ENCODE assay signal across 9 mouse cellular contexts in the genomic region with DNA sequence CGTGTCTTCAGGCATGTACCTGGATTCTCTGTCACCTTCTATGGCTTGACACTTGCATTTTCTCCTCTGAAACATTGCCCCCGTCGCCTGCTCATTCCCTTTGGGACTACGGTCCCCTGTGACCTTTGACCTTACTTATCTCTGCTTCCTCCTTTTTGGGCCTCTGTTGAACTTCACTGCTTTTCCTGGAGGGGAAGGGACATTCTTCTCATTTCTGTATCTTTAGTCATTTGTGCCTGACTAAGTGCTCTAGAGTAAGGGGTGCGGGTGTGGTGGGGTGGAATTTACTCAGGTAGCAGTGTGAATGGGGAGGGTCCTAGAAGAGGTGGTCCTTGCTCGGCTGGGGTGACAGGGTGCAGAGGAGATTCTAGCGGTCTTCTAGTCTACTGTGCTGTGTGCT. TPM values are rescaled to one million over a fixed set of nuclear protein-coding genes. Genes with fewer than 3 reads are reported as not detected.
DNase-seq lines count a peak whose midpoint lies in the region; ATAC-seq and TF ChIP-seq lines count a peak whose summit lies in the region.
"Had no signal": no experiment of that assay in that cellular context is flagged by ENCODE, and none has a peak within 500 bp of the region (broad histone marks: within the 10 kb centered on the region; RNA-seq: fewer than 3 reads in every experiment).

No protein-coding gene starts in this region.

- no peaks in the 10 kb centered on the region for H3K36me3 ChIP-seq in forebrain, embryonic 13.5 days (ENCODE audit: poor library complexity, severe bottlenecking)
- no peaks in the 10 kb centered on the region for H3K36me3 ChIP-seq in forebrain, embryonic 11.5 days (ENCODE audit: control insufficient read depth, insufficient read depth, low read length)
- H3K36me3 ChIP-seq in hindbrain, postnatal 0 days (ENCODE audit: insufficient read depth, low read length): no peaks in the 10 kb centered on the region
- H3K36me3 ChIP-seq in hindbrain, embryonic 10.5 days: no peaks in the 10 kb centered on the region

- peak overlapping the region; percentile 37; the same call in 1 of the 2 replicates for H3K27ac ChIP-seq in forebrain, embryonic 13.5 days
- H3K27ac ChIP-seq in forebrain, embryonic 11.5 days (ENCODE audit: low read depth, low read length): no peak overlapping the region
- H3K27ac ChIP-seq in hindbrain, postnatal 0 days: peak overlapping the region; percentile 61; the same call in 1 of the 2 replicates
- H3K27ac ChIP-seq in hindbrain, embryonic 10.5 days: no peak overlapping the region

- TF ChIP-seq CTCF in hindbrain, postnatal 0 days (IDR thresholded peaks at IDR 0.05; ENCODE audit: low read depth): no peak

- no peak overlapping the region for H3K4me3 ChIP-seq in forebrain, embryonic 13.5 days
- H3K4me3 ChIP-seq in forebrain, embryonic 11.5 days (ENCODE audit: low read depth, low read length): no peak overlapping the region
- no peak overlapping the region for H3K4me3 ChIP-seq in hindbrain, postnatal 0 days (ENCODE audit: low read length)
- no peak overlapping the region for H3K4me3 ChIP-seq in hindbrain, embryonic 10.5 days
- H3K4me3 ChIP-seq: megakaryocyte, embryonic 14.5 days had no signal

- 77% methylated on average over 7 of the region's 7 CpGs for WGBS in forebrain, embryonic 13.5 days
- 76% methylated on average over 7 of the region's 7 CpGs for WGBS in forebrain, embryonic 11.5 days
- 79% methylated on average over 7 of the region's 7 CpGs for WGBS in hindbrain, postnatal 0 days
- 62% methylated on average over 7 of the region's 7 CpGs for WGBS in hindbrain, embryonic 10.5 days

- ATAC-seq in forebrain, embryonic 13.5 days: peak; percentile 23; the same call in 1 of the 2 replicates
- ATAC-seq in forebrain, embryonic 11.5 days (replicated peaks; ENCODE audit: low FRiP score): no peak
- peak; percentile 5; the same call in 1 of the 2 replicates for ATAC-seq in hindbrain, postnatal 0 days

- H3K9me3 ChIP-seq in forebrain, embryonic 13.5 days (replicated peaks): no peaks in the 10 kb centered on the region
- no peaks in the 10 kb centered on the region for H3K9me3 ChIP-seq in forebrain, embryonic 11.5 days (ENCODE audit: control insufficient read depth, low read length)
- no peaks in the 10 kb centered on the region for H3K9me3 ChIP-seq in hindbrain, postnatal 0 days (ENCODE audit: low read length)
- H3K9me3 ChIP-seq in hindbrain, embryonic 10.5 days: no peaks in the 10 kb centered on the region
- H3K9me3 ChIP-seq: megakaryocyte, embryonic 14.5 days had no signal

- H3K9ac ChIP-seq in forebrain, embryonic 13.5 days: no peak overlapping the region
- no peak overlapping the region for H3K9ac ChIP-seq in forebrain, embryonic 11.5 days (ENCODE audit: low read length)
- H3K9ac ChIP-seq in hindbrain, postnatal 0 days (replicated peaks; ENCODE audit: low read length): no peak overlapping the region

- H3K4me2 ChIP-seq in forebrain, embryonic 13.5 days: no peak overlapping the region
- H3K4me2 ChIP-seq in forebrain, embryonic 11.5 days (ENCODE audit: low read depth, low read length, severe bottlenecking): no peak overlapping the region
- H3K4me2 ChIP-seq in hindbrain, postnatal 0 days (ENCODE audit: low read depth, low read length): no peak overlapping the region

- H3K27me3 ChIP-seq in forebrain, embryonic 13.5 days: no peaks in the 10 kb centered on the region
- no peaks in the 10 kb centered on the region for H3K27me3 ChIP-seq in forebrain, embryonic 11.5 days (ENCODE audit: control insufficient read depth, insufficient read depth, low read length)
- H3K27me3 ChIP-seq in hindbrain, postnatal 0 days (ENCODE audit: insufficient read depth, low read length): no peaks in the 10 kb centered on the region
- H3K27me3 ChIP-seq in hindbrain, embryonic 10.5 days (ENCODE audit: insufficient read depth, poor library complexity, severe bottlenecking): no peaks in the 10 kb centered on the region

- H3K4me1 ChIP-seq in forebrain, embryonic 13.5 days: peaks cover 26% of the 10 kb centered on the region
- H3K4me1 ChIP-seq in forebrain, embryonic 11.5 days (replicated peaks; ENCODE audit: control insufficient read depth, insufficient read depth, low read length): no peaks in the 10 kb centered on the region
- peaks cover 19% of the 10 kb centered on the region for H3K4me1 ChIP-seq in hindbrain, postnatal 0 days (ENCODE audit: insufficient read depth, low read length)
- peaks cover 30% of the 10 kb centered on the region for H3K4me1 ChIP-seq in hindbrain, embryonic 10.5 days (replicated peaks)

- no peak for DNase-seq in forebrain, embryonic 11.5 days (ENCODE audit: low spot score)
- no peak for DNase-seq in hindbrain, postnatal 0 days (ENCODE audit: low spot score)
- no peak for DNase-seq in hindbrain, embryonic 10.5 days (ENCODE audit: low spot score)
- peak; percentile 14 for DNase-seq in testis, postnatal 10 days (ENCODE audit: low spot score)
- DNase-seq in testis, postnatal 14 days (ENCODE audit: low spot score): no peak
- DNase-seq in spleen, postnatal 10 days (ENCODE audit: low spot score in 2 of 2): no peak
- DNase-seq in frontal cortex, postnatal 36 days (ENCODE audit: low spot score in 2 of 2): no peak

RNA-seq across cellular contexts. Expression of gene Lpp, which starts 40.7 kb away (rescaled TPM):
- polyA plus RNA-seq in forebrain, embryonic 13.5 days (2015; fragmentation: Nextera tagmentation; extraction: Ambion mirVana): 9.4 and 10.8 TPM in 2 replicates
- 20.4 and 22.1 TPM in 2 replicates for polyA plus RNA-seq in forebrain, embryonic 11.5 days (2014; fragmentation: Nextera tagmentation; extraction: Ambion mirVana)
- total RNA-seq in hindbrain, postnatal 0 days (2014; rRNA removed): 11.4 and 13.1 TPM in 2 replicates
- polyA plus RNA-seq in hindbrain, postnatal 0 days (2015; fragmentation: Nextera tagmentation; extraction: Ambion mirVana): 8.4 and 8.8 TPM in 2 replicates
- 26.6 and 28.6 TPM in 2 replicates for polyA plus RNA-seq in hindbrain, embryonic 10.5 days (2016; fragmentation: Nextera tagmentation; extraction: Ambion mirVana)

Comparison
In these comparisons a context has a peak if more than half of its experiments do, and no peak if none do; other contexts are left out.
1. H3K27ac ChIP-seq: peak in forebrain, embryonic 13.5 days (single experiment) and hindbrain, postnatal 0 days (single experiment); none in forebrain, embryonic 11.5 days (single experiment) and hindbrain, embryonic 10.5 days (single experiment).